Mouse (Mus musculus) kidney, embryonic 15.5 days (tissue): ENCODE measurements around the gene Abraxas2. TPM values are rescaled to one million over a fixed set of nuclear protein-coding genes. Genes with fewer than 3 reads are reported as not detected.

Experiments used
- ATAC-seq: fragments of 200-750 bp; cut with Nextera tagmentation; replicated peaks from 2 replicates; pipeline ENCODE4 v1.8.0; 2017; ENCODE audit warnings: moderate TSS enrichment; ENCODE audit not compliant: low FRiP score
- H3K27ac ChIP-seq: fragments of 300-500 bp; sonication (generic); 2 replicates; pipeline ENCODE4 v1.5.1; 2015; ENCODE audit warnings: mild to moderate bottlenecking, inconsistent platforms
- H3K27me3 ChIP-seq: fragments of 300-500 bp; sonication (generic); 2 replicates; pipeline ENCODE4 v1.6.1; 2015; ENCODE audit warnings: inconsistent platforms
- H3K36me3 ChIP-seq: fragments of 300-500 bp; sonication (generic); 2 replicates; pipeline ENCODE4 v1.6.1; 2015; ENCODE audit warnings: inconsistent platforms
- H3K4me1 ChIP-seq: fragments of 300-500 bp; sonication (generic); 2 replicates; pipeline ENCODE4 v1.6.1; 2015; ENCODE audit warnings: inconsistent platforms
- H3K4me2 ChIP-seq: fragments of 300-500 bp; sonication (generic); 2 replicates; pipeline ENCODE4 v1.6.1; 2015; ENCODE audit warnings: moderate library complexity, mild to moderate bottlenecking, inconsistent platforms
- H3K4me3 ChIP-seq: fragments of 300-500 bp; sonication (generic); replicated peaks from 2 replicates; pipeline ENCODE4 v1.5.1; 2015; ENCODE audit warnings: mild to moderate bottlenecking, inconsistent platforms
- H3K9ac ChIP-seq: fragments of 300-500 bp; sonication (generic); 2 replicates; pipeline ENCODE4 v1.6.1; 2015; ENCODE audit warnings: mild to moderate bottlenecking, inconsistent platforms
- H3K9me3 ChIP-seq: fragments of 300-500 bp; sonication (generic); replicated peaks from 2 replicates; pipeline ENCODE4 v1.6.1; 2016; ENCODE audit warnings: inconsistent platforms
- WGBS: fragments of 180-500 bp; shearing (Covaris S2); methylation state at CpG from one replicate; pipeline ENCODE4 v1.1.7; 2015; ENCODE audit warnings: mixed read lengths; 5-methylcytosine and 5-hydroxymethylcytosine counted together
- polyA plus RNA-seq: library from polyadenylated mRNA; unstranded; fragments of >200 nt; fragmentation: Nextera tagmentation; extraction: Ambion mirVana; gene quantifications from 2 replicates; pipeline ENCODE4 v1.2.1, GENCODE M21; 2015

Abraxas2 gene
- polyA plus RNA-seq, 1 experiment from 2014 or later, result 39.0 TPM

DNA sequence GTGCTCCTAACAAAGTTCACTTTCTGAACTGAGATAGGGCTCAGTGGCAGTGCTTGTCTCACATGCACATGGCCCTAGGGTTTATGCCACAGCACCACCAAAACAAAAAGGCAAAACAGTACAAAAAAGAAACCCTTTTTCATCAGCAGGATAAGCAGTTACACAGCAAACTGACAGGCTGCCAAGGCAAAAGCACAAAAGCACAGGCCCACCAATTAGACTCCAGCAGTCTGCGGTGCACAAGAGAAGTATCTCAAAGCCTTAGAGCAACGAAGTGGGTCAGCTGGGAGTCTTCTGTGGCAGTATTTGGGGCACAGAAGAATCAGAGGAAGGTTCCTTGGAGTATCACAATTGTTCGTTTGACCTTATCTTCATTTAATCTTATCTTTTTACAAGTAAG, 38.3 kb upstream of the Abraxas2 start:
- 88% methylated on average over 3 of the region's 3 CpGs for WGBS
- Histone ChIP-seq H3K4me2 (no peak overlapping the region), H3K9me3 (no peaks in the 10 kb centered on the region), H3K9ac (no peak overlapping the region), H3K36me3 (peaks cover 14% of the 10 kb centered on the region), H3K27me3 (no peaks in the 10 kb centered on the region), H3K4me3 (no peak overlapping the region), H3K27ac (no peak overlapping the region), H3K4me1 (no peaks in the 10 kb centered on the region)
- ATAC-seq, result no peak

DNA sequence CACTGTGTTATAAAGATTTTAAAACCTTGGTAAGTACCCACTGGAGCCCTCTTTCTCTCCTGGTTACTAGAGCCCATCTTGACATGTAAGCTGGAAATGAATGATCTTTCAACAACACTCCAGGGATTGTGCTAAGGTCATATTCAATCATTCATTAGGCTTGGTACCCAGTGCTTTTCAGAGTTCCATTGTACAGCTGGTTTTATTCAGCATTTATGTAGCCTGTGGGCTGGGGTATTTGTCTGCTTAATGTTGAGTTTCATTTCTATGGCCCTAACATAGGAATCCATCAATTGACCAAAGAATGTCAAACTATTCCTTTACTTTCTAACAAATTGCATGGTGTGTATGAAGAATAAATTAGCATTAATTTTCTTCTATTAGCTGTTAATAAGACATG, 35.2 kb upstream of the Abraxas2 start:
- no peak overlapping the region for H3K4me3 ChIP-seq
- ATAC-seq, result no peak
- H3K36me3 ChIP-seq, result peaks cover 41% of the 10 kb centered on the region

DNA sequence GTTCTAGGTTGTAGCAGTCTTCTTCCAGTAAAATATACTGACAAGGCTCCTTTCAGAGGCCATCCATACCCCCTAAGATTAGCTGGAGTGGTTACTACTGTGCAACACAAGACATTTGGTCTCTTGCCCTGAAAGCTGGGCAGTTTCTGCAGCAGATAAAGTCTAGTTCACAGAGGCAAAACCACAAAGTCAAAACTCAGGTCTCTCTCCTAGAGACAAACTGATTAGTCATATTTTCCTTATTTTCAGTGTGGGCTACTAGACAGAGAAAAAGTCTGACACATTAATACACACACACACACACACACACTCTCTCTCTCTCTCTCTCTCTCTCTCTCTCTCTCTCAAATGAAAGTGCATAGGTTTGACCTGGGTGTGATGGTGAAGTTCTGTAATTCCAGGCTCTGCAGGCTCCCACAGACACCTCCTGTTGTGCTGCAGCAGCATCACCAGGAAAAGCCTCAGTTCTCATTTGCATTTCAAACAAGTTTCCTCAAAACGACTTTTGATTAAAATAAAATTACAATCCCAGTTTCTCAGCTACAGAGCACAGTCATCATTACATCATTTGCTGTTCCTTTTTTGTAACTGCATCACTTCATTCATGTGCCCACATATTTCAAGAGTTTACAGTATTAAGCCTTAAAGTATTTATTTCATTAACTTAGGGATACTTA, 34.5 kb upstream of the Abraxas2 start:
- 17% methylated on average over 1 of the region's 1 CpGs for WGBS
- H3K36me3 ChIP-seq, result peaks cover 43% of the 10 kb centered on the region

More for the DNA sequence above, 35.2 kb upstream of the Abraxas2 start:
- Histone ChIP-seq H3K9ac (no peak overlapping the region), H3K27me3 (no peaks in the 10 kb centered on the region), H3K4me2 (no peak overlapping the region), H3K27ac (no peak overlapping the region), H3K9me3 (no peaks in the 10 kb centered on the region), H3K4me1 (no peaks in the 10 kb centered on the region)

DNA sequence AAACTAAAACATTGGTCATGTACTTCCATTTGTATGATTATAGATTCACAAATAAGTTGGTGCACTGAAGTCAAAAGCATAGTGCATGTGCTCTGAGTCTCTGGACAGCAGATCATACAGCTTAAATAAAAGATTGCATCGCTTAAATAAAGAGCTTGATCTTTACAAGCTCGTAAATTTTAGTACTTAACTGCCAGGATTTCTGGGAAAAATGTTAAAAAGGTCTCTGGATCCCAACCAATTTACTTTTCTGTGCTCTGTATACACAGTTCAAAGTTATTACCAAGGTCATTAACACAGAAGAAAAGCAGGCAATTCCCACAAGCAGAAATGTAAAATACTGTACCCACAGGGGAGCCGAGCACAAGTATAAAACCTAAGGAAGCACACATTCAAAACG, 28.1 kb upstream of the Abraxas2 start:
- 0 out of 2 replicates have a peak overlapping the region, but pooled peaks have one; percentile 1 for H3K4me2 ChIP-seq
- H3K36me3 ChIP-seq, result peaks cover 60% of the 10 kb centered on the region
- H3K27ac ChIP-seq, result peak overlapping the region; percentile 51; the same call in 1 of the 2 replicates
- H3K9me3 ChIP-seq, result no peaks in the 10 kb centered on the region
- H3K4me1 ChIP-seq, result no peaks in the 10 kb centered on the region
- no peak for ATAC-seq
- no peak overlapping the region for H3K9ac ChIP-seq
- WGBS, result 58% methylated on average over 4 of the region's 4 CpGs
- H3K27me3 ChIP-seq, result no peaks in the 10 kb centered on the region
- no peak overlapping the region for H3K4me3 ChIP-seq

More for the DNA sequence above, 34.5 kb upstream of the Abraxas2 start:
- Histone ChIP-seq H3K4me2 (no peak overlapping the region), H3K9ac (no peak overlapping the region), H3K4me3 (no peak overlapping the region), H3K27ac (no peak overlapping the region), H3K4me1 (no peaks in the 10 kb centered on the region), H3K27me3 (no peaks in the 10 kb centered on the region), H3K9me3 (no peaks in the 10 kb centered on the region)
- ATAC-seq, result no peak

- Histone ChIP-seq H3K36me3 (peaks cover 61% of the 10 kb centered on the region), H3K9me3 (no peaks in the 10 kb centered on the region), H3K27ac (no peak overlapping the region), H3K9ac (no peak overlapping the region), H3K4me2 (no peak overlapping the region), H3K4me1 (0 out of 2 replicates have a peak, but pooled peaks cover 3% of the 10 kb centered on the region), H3K4me3 (no peak overlapping the region), H3K27me3 (no peaks in the 10 kb centered on the region)
- no peak for ATAC-seq
- 62% methylated on average over 5 of the region's 5 CpGs for WGBS
These were observed 17.7 kb upstream of the Abraxas2 start for GRCm38 (mm10) chr7:132841287-132841686.

- H3K36me3 ChIP-seq, result peaks cover 60% of the 10 kb centered on the region
- H3K4me1 ChIP-seq, result 0 out of 2 replicates have a peak, but pooled peaks cover 3% of the 10 kb centered on the region
- H3K4me3 ChIP-seq, result no peak overlapping the region
- no peak for ATAC-seq
- 93% methylated on average over 1 of the region's 1 CpGs for WGBS
- no peaks in the 10 kb centered on the region for H3K9me3 ChIP-seq
- H3K9ac ChIP-seq, result no peak overlapping the region
- H3K27me3 ChIP-seq, result no peaks in the 10 kb centered on the region
- no peak overlapping the region for H3K27ac ChIP-seq
- no peak overlapping the region for H3K4me2 ChIP-seq
These were observed 16.6 kb upstream of the Abraxas2 start for GRCm38 (mm10) chr7:132842455-132842854.

DNA sequence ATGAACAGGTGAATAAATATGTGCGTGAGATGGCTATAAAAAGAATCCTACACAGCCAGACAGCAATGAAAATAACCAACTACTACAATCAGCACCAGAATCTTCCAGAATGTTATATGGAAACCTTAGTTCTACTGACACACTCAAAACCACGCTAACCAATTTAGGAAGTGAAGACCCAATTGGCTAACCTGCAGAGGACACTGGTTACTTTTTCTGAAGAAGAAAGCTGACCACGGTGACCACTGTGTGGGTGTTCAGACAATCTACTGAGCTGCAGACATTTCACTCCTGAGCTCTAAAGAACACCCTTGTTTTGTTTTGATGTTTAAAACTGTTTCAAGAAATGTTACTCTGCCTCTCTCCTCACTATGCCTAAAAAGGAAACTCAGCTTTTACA, 15.9 kb upstream of the Abraxas2 start:
- WGBS, result 92% methylated on average over 3 of the region's 3 CpGs
- H3K27ac ChIP-seq, result no peak overlapping the region
- ATAC-seq, result no peak
- H3K4me3 ChIP-seq, result no peak overlapping the region
- H3K9ac ChIP-seq, result no peak overlapping the region
- H3K27me3 ChIP-seq, result no peaks in the 10 kb centered on the region
- peaks cover 64% of the 10 kb centered on the region for H3K36me3 ChIP-seq
- 0 out of 2 replicates have a peak, but pooled peaks cover 3% of the 10 kb centered on the region for H3K4me1 ChIP-seq
- H3K4me2 ChIP-seq, result no peak overlapping the region
- no peaks in the 10 kb centered on the region for H3K9me3 ChIP-seq

- Histone ChIP-seq H3K9me3 (no peaks in the 10 kb centered on the region), H3K4me1 (peaks cover 14% of the 10 kb centered on the region), H3K36me3 (peaks cover 31% of the 10 kb centered on the region), H3K4me2 (peak within 1 kb of the TSS; percentile 65), H3K27ac (peak within 1 kb of the TSS; percentile 99), H3K4me3 (peak within 1 kb of the TSS; percentile 86), H3K9ac (peak within 1 kb of the TSS; percentile 89), H3K27me3 (no peaks in the 10 kb centered on the region)
- peak; percentile 98 for ATAC-seq
- WGBS, result under 1% methylated on average over 37 of the region's 37 CpGs
These were observed 6.7 kb upstream of the Abraxas2 start, which contains the start of gene Eef1akmt2 for GRCm38 (mm10) chr7:132852173-132852844. TSS of gene Eef1akmt2 (minus strand) at chr7:132852673.

DNA sequence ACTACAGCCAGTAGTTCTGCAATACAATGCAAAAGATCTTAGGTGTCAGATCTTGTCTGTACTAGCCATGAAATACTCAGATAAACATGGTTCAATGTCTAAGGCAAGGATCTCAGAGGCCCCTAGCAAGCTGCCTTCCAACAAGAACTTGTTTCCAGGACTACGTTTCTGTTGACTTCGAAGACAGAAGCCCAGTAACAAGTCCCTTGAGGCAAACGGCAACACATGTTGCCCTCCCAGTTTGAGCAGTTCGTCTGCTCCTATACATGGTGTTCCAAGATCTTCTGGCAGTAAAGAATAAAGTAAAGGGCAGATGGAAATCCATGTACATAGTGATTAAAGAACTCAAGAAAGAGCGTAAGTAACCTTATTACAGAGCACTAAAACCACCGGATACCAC, 5.7 kb upstream of the Abraxas2 start:
- no peak overlapping the region for H3K9ac ChIP-seq
- peaks cover 22% of the 10 kb centered on the region for H3K36me3 ChIP-seq
- no peak for ATAC-seq
- peaks cover 14% of the 10 kb centered on the region for H3K4me1 ChIP-seq
- no peak overlapping the region for H3K4me2 ChIP-seq
- no peak overlapping the region for H3K4me3 ChIP-seq
- H3K9me3 ChIP-seq, result no peaks in the 10 kb centered on the region
- WGBS, result 84% methylated on average over 6 of the region's 6 CpGs
- H3K27me3 ChIP-seq, result no peaks in the 10 kb centered on the region
- H3K27ac ChIP-seq, result no peak overlapping the region

DNA sequence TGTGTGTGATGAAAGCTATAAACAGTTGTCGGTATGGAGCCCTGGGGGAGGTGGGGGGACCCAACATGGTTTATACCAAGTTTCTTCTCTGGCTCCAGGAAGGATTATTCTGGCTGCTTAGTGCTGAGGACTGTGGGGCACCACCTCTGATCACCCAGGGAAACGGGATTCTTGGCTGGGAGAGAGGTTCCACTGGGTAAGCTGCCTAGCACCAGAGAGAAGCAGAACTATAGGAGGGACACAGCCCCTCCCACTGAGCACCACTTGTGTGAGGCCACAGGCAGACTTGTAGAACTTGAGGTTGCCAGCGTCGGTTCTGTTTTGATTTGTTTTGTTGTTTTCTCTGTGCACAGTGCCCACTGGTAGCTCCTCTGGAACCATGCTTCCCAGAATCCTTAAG, 5.1 kb upstream of the Abraxas2 start:
- Histone ChIP-seq H3K27ac (no peak overlapping the region), H3K9ac (no peak overlapping the region), H3K36me3 (peaks cover 16% of the 10 kb centered on the region), H3K4me2 (no peak overlapping the region), H3K4me1 (peaks cover 19% of the 10 kb centered on the region), H3K27me3 (no peaks in the 10 kb centered on the region), H3K4me3 (no peak overlapping the region), H3K9me3 (no peaks in the 10 kb centered on the region)
- WGBS, result 73% methylated on average over 4 of the region's 4 CpGs
- no peak for ATAC-seq

- peaks cover 27% of the 10 kb centered on the region for H3K4me1 ChIP-seq
- no peaks in the 10 kb centered on the region for H3K27me3 ChIP-seq
- H3K4me2 ChIP-seq, result no peak overlapping the region
- no peak for ATAC-seq
- H3K9ac ChIP-seq, result no peak overlapping the region
- no peak overlapping the region for H3K4me3 ChIP-seq
- H3K9me3 ChIP-seq, result no peaks in the 10 kb centered on the region
- whole genome bisulfite sequencing, result 83% methylated on average over 1 of the region's 1 CpGs
- no peaks in the 10 kb centered on the region for H3K36me3 ChIP-seq
- no peak overlapping the region for H3K27ac ChIP-seq
These were observed 2.9 kb upstream of the Abraxas2 start for GRCm38 (mm10) chr7:132856083-132856482.

DNA sequence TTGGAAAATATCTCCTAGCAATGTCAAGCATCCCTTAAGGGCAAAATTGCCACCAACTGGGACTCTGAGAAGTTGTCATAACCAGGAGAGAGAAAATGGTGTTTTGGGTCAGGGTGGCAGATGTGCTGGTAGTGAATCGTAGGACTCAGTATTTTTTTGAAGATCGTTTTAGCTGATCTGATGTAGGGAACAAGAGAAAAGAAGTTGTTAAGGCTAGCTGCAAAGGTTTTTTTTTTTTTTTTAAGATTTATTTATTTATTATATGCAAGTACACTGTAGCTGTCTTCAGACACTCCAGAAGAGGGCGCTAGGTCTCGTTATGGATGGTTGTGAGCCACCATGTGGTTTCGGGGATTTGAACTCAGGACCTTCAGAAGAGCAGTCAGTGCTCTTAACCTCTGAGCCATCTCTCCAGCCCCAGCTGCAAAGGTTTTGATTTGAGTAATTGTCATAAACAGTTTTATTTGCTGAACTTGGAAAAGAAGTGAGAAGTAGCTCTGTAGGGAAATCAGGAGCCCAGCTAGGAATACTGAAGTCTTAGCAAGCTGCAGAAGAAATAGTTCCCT, 899 bp upstream of the Abraxas2 start:
- Histone ChIP-seq H3K27me3 (no peaks in the 10 kb centered on the region), H3K9me3 (no peaks in the 10 kb centered on the region), H3K27ac (no peak overlapping the region), H3K9ac (no peak overlapping the region), H3K36me3 (no peaks in the 10 kb centered on the region), H3K4me1 (peaks cover 15% of the 10 kb centered on the region), H3K4me3 (no peak overlapping the region), H3K4me2 (no peak overlapping the region)
- ATAC-seq, result no peak
- WGBS, result 71% methylated on average over 5 of the region's 5 CpGs
